In genomic region chr8:122685097-122685861, GRCm38 (mm10) we compare ENCODE assay signal across 11 mouse cellular contexts. TPM values are rescaled to one million over a fixed set of nuclear protein-coding genes. Genes with fewer than 3 reads are reported as not detected.
DNase-seq lines count a peak whose midpoint lies in the region; ATAC-seq lines count a peak whose summit lies in the region.
"Had no signal": no experiment of that assay in that cellular context is flagged by ENCODE, and none has a peak within 500 bp of the region (broad histone marks: within the 10 kb centered on the region; RNA-seq: fewer than 3 reads in every experiment).

No protein-coding gene starts in this region.

- H3K9me3 ChIP-seq in lung, embryonic 15.5 days: no peaks in the 10 kb centered on the region
- no peaks in the 10 kb centered on the region for H3K9me3 ChIP-seq in erythroblast, embryonic 14.5 days (ENCODE audit: control insufficient read depth, low read length)
- H3K9me3 ChIP-seq in kidney, embryonic 16.5 days (ENCODE audit: low read length): no peaks in the 10 kb centered on the region
- H3K9me3 ChIP-seq: limb, embryonic 15.5 days; midbrain, embryonic 15.5 days had no signal

- H3K4me3 ChIP-seq in lung, embryonic 15.5 days: no peak overlapping the region
- peak overlapping the region; percentile 38 for H3K4me3 ChIP-seq in erythroblast, embryonic 14.5 days (replicated peaks)
- H3K4me3 ChIP-seq in kidney, embryonic 16.5 days (ENCODE audit: low read length): no peak overlapping the region
- H3K4me3 ChIP-seq: limb, embryonic 15.5 days; midbrain, embryonic 15.5 days had no signal

- H3K4me2 ChIP-seq in lung, embryonic 15.5 days: no peak overlapping the region
- H3K4me2 ChIP-seq in kidney, embryonic 16.5 days (replicated peaks; ENCODE audit: low read depth, low read length): no peak overlapping the region
- H3K4me2 ChIP-seq: limb, embryonic 15.5 days; midbrain, embryonic 15.5 days had no signal

- H3K27me3 ChIP-seq in lung, embryonic 15.5 days: peaks cover 70% of the 10 kb centered on the region
- peaks cover 28% of the 10 kb centered on the region for H3K27me3 ChIP-seq in erythroblast, embryonic 14.5 days (ENCODE audit: control insufficient read depth)
- H3K27me3 ChIP-seq in kidney, embryonic 16.5 days (ENCODE audit: insufficient read depth, low read length): peaks cover 42% of the 10 kb centered on the region
- H3K27me3 ChIP-seq: midbrain, embryonic 15.5 days had no signal

- no peaks in the 10 kb centered on the region for H3K4me1 ChIP-seq in lung, embryonic 15.5 days
- H3K4me1 ChIP-seq in erythroblast, embryonic 14.5 days (ENCODE audit: control insufficient read depth): peaks cover 88% of the 10 kb centered on the region
- H3K4me1 ChIP-seq in kidney, embryonic 16.5 days (ENCODE audit: insufficient read depth, low read length): no peaks in the 10 kb centered on the region
- H3K4me1 ChIP-seq: limb, embryonic 15.5 days had no signal

- no peak overlapping the region for H3K27ac ChIP-seq in lung, embryonic 15.5 days
- H3K27ac ChIP-seq in kidney, embryonic 16.5 days (ENCODE audit: low read length): no peak overlapping the region
- H3K27ac ChIP-seq: limb, embryonic 15.5 days; midbrain, embryonic 15.5 days had no signal

- no peaks in the 10 kb centered on the region for H3K36me3 ChIP-seq in lung, embryonic 15.5 days
- peaks cover 46% of the 10 kb centered on the region for H3K36me3 ChIP-seq in erythroblast, embryonic 14.5 days (ENCODE audit: control insufficient read depth)
- no peaks in the 10 kb centered on the region for H3K36me3 ChIP-seq in kidney, embryonic 16.5 days (ENCODE audit: insufficient read depth, low read length)
- H3K36me3 ChIP-seq: limb, embryonic 15.5 days; midbrain, embryonic 15.5 days had no signal

- H3K9ac ChIP-seq in lung, embryonic 15.5 days: no peak overlapping the region
- H3K9ac ChIP-seq in kidney, embryonic 16.5 days (replicated peaks; ENCODE audit: low read length): no peak overlapping the region
- H3K9ac ChIP-seq: limb, embryonic 15.5 days; midbrain, embryonic 15.5 days had no signal

- WGBS in lung, embryonic 15.5 days: 27% methylated on average over 19 of the region's 19 CpGs
- 51% methylated on average over 19 of the region's 19 CpGs for WGBS in kidney, embryonic 16.5 days

- ATAC-seq in lung, embryonic 15.5 days (ENCODE audit: borderline replicate concordance, extremely low read depth, low FRiP score, low TSS enrichment): 0 out of 2 replicates have a peak, but pooled peaks have one; percentile 27
- ATAC-seq in kidney, embryonic 16.5 days (ENCODE audit: low FRiP score, low TSS enrichment): no peak
- ATAC-seq: midbrain, embryonic 15.5 days had no signal

- peak; percentile 78 for DNase-seq in cerebellum, adult 11-12 months
- no peak for DNase-seq in cerebellum, adult 8-10 months
- no peak for DNase-seq in lung, postnatal 4 days
- DNase-seq in spleen, postnatal 10 days (ENCODE audit: low spot score in 2 of 2): peak; percentile 70 to 75
- DNase-seq in layer of hippocampus, adult 9-11 months: no peak
- DNase-seq: gastrocnemius, postnatal 36 days had no signal

RNA-seq across cellular contexts. Expression of gene Cbfa2t3, which starts 13.6 kb away (rescaled TPM):
- polyA plus RNA-seq in lung, embryonic 15.5 days (2015; fragmentation: Nextera tagmentation; extraction: Ambion mirVana): 4.8 and 5.4 TPM in 2 replicates
- 6.1 and 8.9 TPM in 2 replicates for polyA plus RNA-seq in erythroblast, embryonic 14.5 days (2012)
- polyA plus RNA-seq in kidney, embryonic 16.5 days (2015; fragmentation: Nextera tagmentation; extraction: Ambion mirVana): 3.5 and 4.5 TPM in 2 replicates

Comparison
In these comparisons a context has a peak if more than half of its experiments do, and no peak if none do; other contexts are left out.
1. DNase-seq: peak in cerebellum, adult 11-12 months (single experiment) and spleen, postnatal 10 days (2 of 2); none in cerebellum, adult 8-10 months (single experiment), lung, postnatal 4 days (0 of 2) and layer of hippocampus, adult 9-11 months (single experiment).